Mouse (Mus musculus): ENCODE measurements around the gene Sf3b3.

DNA sequence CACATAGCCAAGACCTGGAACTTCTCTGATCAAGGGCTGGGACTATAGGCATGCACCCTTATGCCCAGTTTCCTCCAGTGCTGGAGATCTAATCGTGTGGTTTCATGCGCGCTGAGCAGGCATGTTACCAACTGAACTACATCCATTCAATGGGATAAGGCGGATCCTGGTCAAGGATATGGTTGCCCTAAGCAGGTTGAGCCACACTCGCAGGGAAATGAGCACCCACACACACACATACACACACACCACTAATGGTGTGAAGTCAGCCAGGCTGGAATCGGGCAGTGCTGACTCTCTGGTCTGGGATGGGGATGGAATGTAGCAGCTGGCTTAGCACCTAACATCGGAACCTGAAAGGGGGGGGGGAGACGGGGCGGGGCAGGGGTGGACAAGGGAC is 52.7 kb downstream of the Sf3b3 start:
- no peak for TF ChIP-seq CTCF (IDR thresholded peaks at IDR 0.05; ENCODE audit: control insufficient read depth, insufficient read depth, insufficient replicate concordance, low read depth, low read length)
- TF ChIP-seq POLR2A (IDR thresholded peaks at IDR 0.05; ENCODE audit: control insufficient read depth, low read depth, low read length) = no peak
